Mouse (Mus musculus) forebrain, embryonic 13.5 days (tissue): ENCODE data around the gene Rgl1. TPM values are rescaled to one million over a fixed set of nuclear protein-coding genes. Genes with fewer than 3 reads are reported as not detected.
"Not testable (repeated sequence)": the region's sequence is repeated elsewhere in the genome, so short reads cannot be mapped to it uniquely, and the experiment has no call there.

Experiments
- ATAC-seq: fragments of 200-750 bp; cut with Nextera tagmentation; 2 replicates; pipeline ENCODE4 v1.8.0; 2017
- H3K27ac ChIP-seq: fragments of 300-500 bp; sonication (generic); 2 replicates; pipeline ENCODE4 v1.5.1; 2015; ENCODE audit warnings: inconsistent platforms, mild to moderate bottlenecking, moderate library complexity
- H3K27me3 ChIP-seq: fragments of 300-500 bp; sonication (generic); 2 replicates; pipeline ENCODE4 v1.6.1; 2015; ENCODE audit warnings: mild to moderate bottlenecking, inconsistent platforms
- H3K36me3 ChIP-seq: fragments of 300-500 bp; sonication (generic); 2 replicates; pipeline ENCODE4 v1.6.1; 2015; ENCODE audit warnings: mild to moderate bottlenecking, inconsistent platforms; ENCODE audit not compliant: poor library complexity, severe bottlenecking
- H3K4me1 ChIP-seq: fragments of 300-500 bp; sonication (generic); 2 replicates; pipeline ENCODE4 v1.6.1; 2015; ENCODE audit warnings: inconsistent platforms
- H3K4me2 ChIP-seq: fragments of 300-500 bp; sonication (generic); 2 replicates; pipeline ENCODE4 v1.6.1; 2015; ENCODE audit warnings: inconsistent platforms, mild to moderate bottlenecking, moderate library complexity
- H3K4me3 ChIP-seq: fragments of 300-500 bp; sonication (generic); 2 replicates; pipeline ENCODE4 v1.5.1; 2015; ENCODE audit warnings: mild to moderate bottlenecking, inconsistent platforms
- H3K9ac ChIP-seq: fragments of 300-500 bp; sonication (generic); 2 replicates; pipeline ENCODE4 v1.6.1; 2015; ENCODE audit warnings: mild to moderate bottlenecking, inconsistent platforms
- H3K9me3 ChIP-seq: fragments of 300-500 bp; sonication (generic); replicated peaks from 2 replicates; pipeline ENCODE4 v1.6.1; 2016; ENCODE audit warnings: inconsistent platforms
- WGBS: fragments of 180-500 bp; shearing (Covaris S2); methylation state at CpG from one replicate; pipeline ENCODE4 v1.1.7; 2015; 5-methylcytosine and 5-hydroxymethylcytosine counted together
- polyA plus RNA-seq: library from polyadenylated mRNA; unstranded; fragments of >200 nt; fragmentation: Nextera tagmentation; extraction: Ambion mirVana; gene quantifications from 2 replicates; pipeline ENCODE4 v1.2.1, GENCODE M21; 2015

The Rgl1 gene
- polyA plus RNA-seq, 1 experiment from 2014 or later: 18.5 TPM

DNA sequence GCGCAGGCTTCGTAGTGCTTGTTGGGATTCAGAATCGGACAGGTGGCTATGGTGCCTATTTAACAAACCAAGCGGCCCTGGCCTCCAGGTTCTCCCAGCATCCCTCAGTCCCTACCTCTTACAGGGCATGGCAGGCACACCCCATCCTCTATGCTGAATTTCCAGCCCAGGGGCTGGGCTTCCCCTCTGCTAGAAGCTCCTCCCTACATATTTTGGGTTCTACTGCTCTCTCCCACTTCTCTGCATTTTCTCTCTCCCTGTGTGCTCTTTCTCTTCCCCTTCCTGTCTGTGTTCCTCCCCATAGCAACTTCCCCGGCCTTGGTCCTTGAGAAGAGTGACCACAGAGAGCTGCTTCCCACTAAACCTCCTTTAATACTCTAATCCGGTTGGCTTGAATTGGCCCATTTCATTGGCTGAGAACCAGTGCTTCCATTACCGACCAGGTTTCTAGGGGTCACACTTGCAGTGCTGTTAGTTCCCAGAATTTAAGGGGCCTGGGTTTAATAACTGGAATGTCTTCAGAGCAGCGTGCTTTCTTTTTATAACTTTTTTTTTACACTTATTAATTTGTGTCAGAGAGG is 30.6 kb upstream of the Rgl1 start:
- Histone ChIP-seq H3K27ac (no peak overlapping the region; the same call in 1 of the 2 replicates), H3K27me3 (no peaks in the 10 kb centered on the region), H3K9me3 (no peaks in the 10 kb centered on the region), H3K4me3 (no peak overlapping the region), H3K4me1 (peaks cover 16% of the 10 kb centered on the region), H3K36me3 (no peaks in the 10 kb centered on the region), H3K4me2 (no peak overlapping the region), H3K9ac (no peak overlapping the region)
- ATAC-seq: no peak
- WGBS: 81% methylated on average over 8 of the region's 8 CpGs

DNA sequence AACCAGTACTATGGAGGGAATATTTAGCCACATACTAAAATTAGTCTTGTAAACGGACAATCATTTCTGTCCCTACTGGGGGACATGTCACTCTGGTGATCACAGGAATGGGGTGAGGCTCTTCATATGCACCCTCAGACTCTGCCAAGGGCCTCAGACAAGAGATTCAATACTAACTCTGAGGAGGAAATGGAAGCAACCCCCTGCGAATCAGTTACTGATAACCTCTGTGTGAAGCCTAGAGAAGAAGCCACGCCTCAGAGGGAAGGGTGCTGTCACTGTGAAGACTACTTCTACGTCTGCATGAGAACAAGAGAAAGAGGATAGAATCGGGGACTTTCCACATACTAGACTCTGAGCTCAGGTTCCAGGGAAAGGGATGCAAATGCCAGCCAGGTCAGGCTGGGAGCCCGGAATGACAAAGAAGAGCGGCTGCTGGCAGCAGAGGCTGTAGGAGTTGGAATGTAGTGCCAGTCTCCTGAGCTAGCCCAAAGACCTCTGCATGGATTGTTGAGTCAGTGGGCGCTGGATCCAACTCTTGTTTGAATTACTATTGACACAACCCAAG is 29.6 kb upstream of the Rgl1 start:
- Histone ChIP-seq H3K4me2 (no peak overlapping the region), H3K4me1 (peaks cover 21% of the 10 kb centered on the region), H3K27me3 (no peaks in the 10 kb centered on the region), H3K4me3 (no peak overlapping the region), H3K9me3 (no peaks in the 10 kb centered on the region), H3K27ac (no peak overlapping the region), H3K9ac (no peak overlapping the region), H3K36me3 (no peaks in the 10 kb centered on the region)
- ATAC-seq: no peak
- WGBS: 75% methylated on average over 8 of the region's 8 CpGs

DNA sequence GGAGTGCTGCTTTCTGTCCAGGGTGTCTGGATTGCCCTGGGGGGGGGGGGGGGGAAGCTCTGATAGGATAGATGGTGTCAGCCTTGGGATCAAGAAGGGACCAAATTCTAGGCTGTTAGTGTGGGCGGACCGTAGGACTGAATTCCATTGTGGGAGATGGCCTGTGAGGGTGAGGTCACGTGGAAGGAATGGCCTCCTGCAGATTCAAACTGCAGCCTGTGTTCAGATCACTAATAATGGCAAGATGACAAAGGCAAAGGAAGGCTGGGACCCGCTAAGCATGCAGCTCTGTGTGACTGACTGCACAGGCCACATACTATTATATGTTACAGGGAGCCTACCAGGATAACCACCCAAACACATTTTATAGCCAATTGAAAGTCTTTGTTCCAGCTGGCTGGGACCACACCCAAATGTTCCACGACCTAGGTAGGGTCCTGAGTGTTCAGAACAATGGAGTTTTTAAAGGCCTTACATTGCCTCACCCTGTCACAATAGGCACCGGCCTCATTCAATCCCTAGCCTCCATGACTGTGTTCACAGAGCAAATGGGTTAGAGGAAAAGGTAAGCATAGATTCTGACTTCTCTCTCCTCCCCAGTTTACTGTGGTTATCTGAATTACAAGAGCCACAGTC is 27.5 kb upstream of the Rgl1 start:
- ATAC-seq: no peak
- 12% methylated on average over 6 of the region's 6 CpGs for WGBS

DNA sequence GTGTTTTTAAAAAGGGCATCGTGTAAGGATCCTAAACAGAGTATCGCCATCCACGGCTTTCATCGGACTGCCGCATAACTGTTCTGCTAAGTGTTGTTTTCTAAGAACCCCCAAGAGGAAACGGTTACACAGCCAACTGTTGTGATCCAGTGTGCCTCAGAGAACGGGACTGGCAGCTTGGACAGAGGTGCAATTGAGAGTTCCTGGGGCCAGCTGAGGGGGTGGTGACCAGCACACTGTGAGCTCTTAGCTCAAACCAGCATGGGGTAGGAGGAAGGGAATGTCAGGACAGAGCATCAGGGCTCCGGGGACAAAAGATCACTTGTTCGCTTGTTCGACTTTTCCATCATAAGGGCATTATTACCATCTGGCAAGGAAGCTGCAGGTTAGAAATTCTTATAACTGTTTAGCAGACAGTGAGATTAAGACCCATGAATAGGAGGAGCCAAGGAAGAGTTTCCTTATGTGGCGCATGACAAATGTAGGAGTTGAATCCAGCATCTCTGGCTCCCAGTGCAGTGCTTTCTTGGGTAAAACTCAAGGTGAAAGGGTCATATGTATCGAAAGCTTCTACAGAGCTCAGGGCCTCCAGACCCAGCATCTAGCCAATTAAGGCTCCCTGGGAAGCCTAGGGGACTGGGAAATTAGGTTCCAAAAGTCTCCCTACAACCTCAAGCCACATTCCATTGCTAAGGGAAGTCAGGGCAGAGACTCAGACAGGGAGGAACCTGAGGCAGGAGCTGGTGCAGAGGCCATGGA is 26.8 kb upstream of the Rgl1 start:
- ATAC-seq: peak; percentile 54; the same call in 1 of the 2 replicates
- H3K4me2 ChIP-seq: peak overlapping the region; percentile 14; the same call in 1 of the 2 replicates
- H3K27me3 ChIP-seq: no peaks in the 10 kb centered on the region
- peaks cover 21% of the 10 kb centered on the region for H3K4me1 ChIP-seq
- H3K36me3 ChIP-seq: no peaks in the 10 kb centered on the region
- H3K9ac ChIP-seq: no peak overlapping the region
- H3K4me3 ChIP-seq: no peak overlapping the region
- WGBS: 10% methylated on average over 12 of the region's 12 CpGs
- H3K27ac ChIP-seq: no peak overlapping the region
- H3K9me3 ChIP-seq: no peaks in the 10 kb centered on the region

More for the DNA sequence above, 27.5 kb upstream of the Rgl1 start:
- H3K4me3 ChIP-seq: no peak overlapping the region
- no peak overlapping the region for H3K9ac ChIP-seq
- peaks cover 21% of the 10 kb centered on the region for H3K4me1 ChIP-seq
- H3K36me3 ChIP-seq: no peaks in the 10 kb centered on the region
- H3K27me3 ChIP-seq: no peaks in the 10 kb centered on the region
- H3K9me3 ChIP-seq: no peaks in the 10 kb centered on the region
- no peak overlapping the region for H3K4me2 ChIP-seq
- no peak overlapping the region for H3K27ac ChIP-seq

DNA sequence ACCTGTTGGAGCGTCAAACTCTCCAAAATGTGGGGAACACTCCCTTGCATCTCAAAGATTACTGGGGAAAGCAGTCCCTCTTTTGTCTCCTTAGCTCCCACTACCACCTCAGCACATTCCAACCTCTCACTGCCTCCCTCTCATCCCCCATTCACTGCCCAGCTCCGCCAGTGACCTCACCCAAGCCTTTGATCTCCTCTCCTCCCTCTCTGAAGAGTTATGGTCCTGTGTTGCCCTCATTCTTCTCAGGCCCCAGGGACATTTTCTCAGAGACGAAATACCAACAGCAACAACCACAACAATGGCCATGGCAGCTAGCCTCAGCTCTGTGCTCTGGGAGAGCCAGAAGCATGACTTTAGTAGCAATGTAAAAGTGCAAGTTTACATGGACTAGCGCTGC is 25.1 kb upstream of the Rgl1 start:
- peaks cover 21% of the 10 kb centered on the region for H3K4me1 ChIP-seq
- no peak overlapping the region for H3K4me3 ChIP-seq
- H3K36me3 ChIP-seq: no peaks in the 10 kb centered on the region
- H3K9ac ChIP-seq: no peak overlapping the region
- H3K27me3 ChIP-seq: no peaks in the 10 kb centered on the region
- WGBS: 27% methylated on average over 4 of the region's 4 CpGs
- no peak overlapping the region for H3K27ac ChIP-seq
- no peak overlapping the region for H3K4me2 ChIP-seq
- no peaks in the 10 kb centered on the region for H3K9me3 ChIP-seq
- ATAC-seq: no peak

DNA sequence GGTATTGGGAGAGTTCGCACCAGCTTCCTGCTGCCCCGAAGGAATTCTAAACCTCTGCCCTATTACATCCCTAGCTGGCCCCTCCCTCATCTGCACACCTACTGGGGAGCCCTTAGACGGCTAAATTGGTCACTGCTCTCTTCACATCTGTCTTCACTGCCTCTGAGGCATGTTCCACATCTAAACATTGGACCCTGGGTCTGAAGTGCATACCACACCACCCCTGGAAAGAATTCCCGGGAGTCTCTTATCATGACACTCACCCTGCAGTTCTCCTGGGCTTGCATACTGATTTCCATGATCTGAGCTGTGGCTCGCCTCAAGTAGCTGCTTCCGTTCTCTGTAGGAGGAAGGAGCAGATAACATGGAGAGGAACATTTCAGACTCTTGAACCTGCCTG is 24.7 kb upstream of the Rgl1 start:
- H3K4me1 ChIP-seq: peaks cover 21% of the 10 kb centered on the region
- no peaks in the 10 kb centered on the region for H3K9me3 ChIP-seq
- no peak for ATAC-seq
- H3K27me3 ChIP-seq: no peaks in the 10 kb centered on the region
- H3K4me3 ChIP-seq: no peak overlapping the region
- H3K9ac ChIP-seq: no peak overlapping the region
- H3K27ac ChIP-seq: no peak overlapping the region
- 29% methylated on average over 6 of the region's 6 CpGs for whole genome bisulfite sequencing
- no peaks in the 10 kb centered on the region for H3K36me3 ChIP-seq
- no peak overlapping the region for H3K4me2 ChIP-seq

DNA sequence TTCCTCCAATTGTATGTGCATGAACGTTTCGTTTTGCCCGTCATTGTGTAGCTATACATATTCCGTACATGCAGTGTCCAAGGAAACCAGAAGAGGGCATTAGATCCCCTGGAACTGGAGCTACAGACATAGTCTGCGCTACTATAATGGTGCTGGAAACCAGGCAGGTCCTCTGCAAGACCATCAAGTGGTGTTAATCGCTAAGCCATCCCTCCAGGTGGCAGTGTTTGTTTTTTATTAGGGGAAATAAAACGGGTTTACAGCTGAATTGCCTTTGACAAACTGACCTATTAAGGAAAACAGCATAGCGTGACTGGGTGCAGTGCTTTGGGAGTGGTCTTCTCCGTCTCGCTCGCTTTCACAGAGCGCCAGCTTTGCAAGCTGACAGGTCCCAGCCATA is 24.1 kb upstream of the Rgl1 start:
- no peak overlapping the region for H3K9ac ChIP-seq
- ATAC-seq: 0 out of 2 replicates have a peak, but pooled peaks have one; percentile 48
- no peaks in the 10 kb centered on the region for H3K27me3 ChIP-seq
- H3K4me1 ChIP-seq: peaks cover 21% of the 10 kb centered on the region
- WGBS: 30% methylated on average over 12 of the region's 12 CpGs
- H3K27ac ChIP-seq: no peak overlapping the region
- H3K9me3 ChIP-seq: no peaks in the 10 kb centered on the region
- no peak overlapping the region for H3K4me3 ChIP-seq
- H3K4me2 ChIP-seq: no peak overlapping the region
- H3K36me3 ChIP-seq: no peaks in the 10 kb centered on the region

DNA sequence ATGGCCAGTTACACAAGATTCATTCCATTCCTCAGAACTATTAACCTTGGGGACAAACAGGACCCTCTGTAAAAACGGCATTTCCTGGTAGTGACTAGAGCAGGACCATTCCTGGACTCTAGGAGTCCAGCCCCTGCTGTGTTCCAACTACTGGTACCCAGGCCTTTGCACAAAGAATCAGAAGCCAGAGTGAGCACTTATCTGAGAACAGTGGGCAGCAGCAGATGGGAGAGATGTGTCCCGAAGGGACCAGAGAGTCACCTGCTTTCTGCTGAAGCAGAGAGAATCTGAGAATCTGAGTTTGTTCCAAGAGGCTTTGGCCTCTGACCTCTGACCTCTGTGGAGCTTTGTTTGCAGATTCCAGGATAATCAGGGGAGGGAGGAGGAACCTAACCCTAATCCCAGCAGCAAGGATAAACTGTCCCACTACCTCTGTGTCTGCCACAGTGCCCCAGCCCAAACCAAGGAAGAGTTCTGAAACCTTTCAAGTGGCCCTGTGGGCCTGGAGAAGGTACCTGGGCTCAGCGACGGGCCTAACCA is 22.0 kb upstream of the Rgl1 start:
- no peak; the same call in 1 of the 2 replicates for ATAC-seq
- Histone ChIP-seq H3K4me3 (no peak overlapping the region), H3K9ac (no peak overlapping the region), H3K4me2 (no peak overlapping the region), H3K4me1 (peaks cover 13% of the 10 kb centered on the region), H3K27ac (no peak overlapping the region), H3K36me3 (no peaks in the 10 kb centered on the region), H3K9me3 (no peaks in the 10 kb centered on the region), H3K27me3 (no peaks in the 10 kb centered on the region)
- WGBS: 20% methylated on average over 4 of the region's 4 CpGs

DNA sequence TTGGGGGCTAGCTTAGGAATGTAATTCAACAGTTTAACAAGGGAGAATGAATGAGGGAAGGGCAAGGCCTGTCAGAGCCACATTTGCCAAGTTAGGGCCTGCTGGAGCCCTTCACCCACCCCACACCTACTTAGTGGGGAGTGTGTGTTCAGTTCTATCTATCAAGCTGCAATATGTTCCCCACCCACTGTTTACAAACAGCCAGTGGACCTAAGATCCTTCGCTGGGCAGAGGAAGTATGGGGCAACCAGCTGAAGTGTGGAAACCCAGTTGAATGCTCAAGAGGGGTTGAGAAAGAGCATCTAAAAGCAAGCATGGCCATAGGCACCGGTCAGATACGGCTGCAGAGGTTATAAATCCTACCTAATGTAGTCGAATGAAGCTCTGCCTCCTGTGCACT is 20.8 kb upstream of the Rgl1 start:
- Histone ChIP-seq H3K4me1 (0 out of 2 replicates have a peak, but pooled peaks cover 5% of the 10 kb centered on the region), H3K9ac (no peak overlapping the region), H3K27ac (no peak overlapping the region), H3K27me3 (no peaks in the 10 kb centered on the region), H3K4me2 (no peak overlapping the region), H3K9me3 (no peaks in the 10 kb centered on the region), H3K4me3 (no peak overlapping the region), H3K36me3 (no peaks in the 10 kb centered on the region)
- 92% methylated on average over 4 of the region's 4 CpGs for WGBS
- ATAC-seq: no peak

DNA sequence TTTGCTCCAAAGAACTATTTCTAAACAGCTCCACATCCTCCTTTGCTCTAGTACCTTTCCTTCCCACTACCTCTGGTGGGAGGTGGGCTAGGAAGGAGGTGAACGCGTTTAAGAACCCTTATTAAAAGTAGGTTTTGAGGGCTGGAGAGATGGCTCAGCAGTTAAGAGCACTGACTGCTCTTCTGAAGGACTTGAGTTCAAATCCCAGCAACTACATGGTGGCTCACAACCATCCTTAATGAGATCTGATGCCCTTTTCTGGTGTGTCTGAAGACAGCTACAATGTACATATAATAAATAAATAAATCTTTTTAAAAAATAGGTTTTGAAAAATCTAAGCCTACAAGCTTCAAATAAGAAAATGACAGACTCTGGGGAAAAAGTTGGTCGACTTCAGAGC is 19.3 kb upstream of the Rgl1 start:
- not testable (repeated sequence) for H3K36me3 ChIP-seq, H3K27ac ChIP-seq, H3K9me3 ChIP-seq, H3K27me3 ChIP-seq, H3K4me1 ChIP-seq, H3K4me2 ChIP-seq, ATAC-seq, H3K4me3 ChIP-seq, H3K9ac ChIP-seq
- WGBS: 91% methylated on average over 3 of the region's 3 CpGs

DNA sequence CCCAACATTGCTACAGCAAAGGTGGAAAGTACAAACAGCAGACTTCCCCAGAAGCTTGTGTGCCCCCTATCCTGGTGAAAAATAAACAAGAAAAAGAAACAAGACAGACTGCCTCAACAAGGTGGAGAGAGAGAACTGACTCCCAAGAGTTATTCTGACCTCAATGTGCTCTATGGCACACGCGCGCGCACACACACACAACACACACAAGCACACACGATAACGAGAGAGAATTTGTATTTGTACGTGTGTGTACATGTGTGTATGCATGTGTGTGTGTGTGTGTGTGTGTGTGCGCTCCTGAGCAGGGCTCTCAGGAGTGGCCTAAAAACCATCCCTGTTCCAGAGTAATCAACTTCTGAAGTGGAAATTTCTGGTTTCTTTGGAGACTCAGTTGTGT is 18.5 kb upstream of the Rgl1 start:
- Histone ChIP-seq H3K9ac (no peak overlapping the region), H3K36me3 (no peaks in the 10 kb centered on the region), H3K4me3 (no peak overlapping the region), H3K4me2 (no peak overlapping the region), H3K9me3 (no peaks in the 10 kb centered on the region), H3K4me1 (no peaks in the 10 kb centered on the region), H3K27me3 (no peaks in the 10 kb centered on the region), H3K27ac (no peak overlapping the region)
- no peak for ATAC-seq
- 98% methylated on average over 8 of the region's 8 CpGs for WGBS
